ENCODE assay signal across 25 mouse cellular contexts in the genomic region with DNA sequence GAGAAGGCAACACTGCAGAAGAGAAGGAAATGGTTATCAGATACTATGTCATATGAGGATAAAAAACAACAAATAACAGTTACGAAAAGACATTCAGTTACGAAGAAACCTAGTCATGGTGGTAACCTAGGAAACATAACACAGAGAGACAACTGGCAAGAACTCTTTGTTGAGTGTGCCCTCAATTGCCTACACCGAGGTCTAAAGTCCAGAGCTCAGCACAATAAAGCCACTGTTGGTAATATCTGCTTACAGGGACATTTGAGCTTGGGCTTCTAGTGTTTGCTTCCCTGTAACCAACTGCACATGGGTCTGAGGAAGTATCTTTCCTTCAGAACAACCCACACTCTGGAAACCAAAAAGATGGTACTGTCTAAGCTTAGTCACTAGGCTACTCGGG.
DNase-seq lines count a peak whose midpoint lies in the region; ATAC-seq and TF ChIP-seq lines count a peak whose summit lies in the region.
"Had no signal": no experiment of that assay in that cellular context is flagged by ENCODE, and none has a peak within 500 bp of the region (broad histone marks: within the 10 kb centered on the region; RNA-seq: fewer than 3 reads in every experiment).

No protein-coding gene starts in this region.

- no peaks in the 10 kb centered on the region for H3K79me2 ChIP-seq in liver, adult 2 months (ENCODE audit: control insufficient read depth, insufficient read depth, low read length)

- no peak for TF ChIP-seq POLR2A in liver, adult 2 months (IDR thresholded peaks at IDR 0.05; ENCODE audit: extremely low read depth, insufficient read depth, low read length)

- peak; percentile 5 for DNase-seq in liver, adult 2 months (ENCODE audit: extremely low read depth, low read depth, low spot score)
- DNase-seq in liver, embryonic 11.5 days (ENCODE audit: low spot score) = no peak
- DNase-seq in stomach, postnatal 0 days (ENCODE audit: low spot score) = no peak
- no peak for DNase-seq in gastrocnemius, adult 18-20 months (ENCODE audit: low spot score)
- DNase-seq: adrenal gland, adult 8-10 months; adrenal gland, postnatal 25 days; cerebellum, adult 11-12 months; cerebellum, adult 8-10 months; cerebellum, postnatal 10 days; cerebellum, postnatal 36 days; forebrain, postnatal 0 days; gastrocnemius, adult 2 months; gastrocnemius, postnatal 14 days; heart, adult 11 months; heart, postnatal 10 days; heart, postnatal 36 days had no signal

- H3K36me3 ChIP-seq in liver, adult 2 months (ENCODE audit: control insufficient read depth, insufficient read depth, low read length) = no peaks in the 10 kb centered on the region
- H3K36me3 ChIP-seq in liver, embryonic 11.5 days (ENCODE audit: control insufficient read depth, insufficient read depth, low read length) = no peaks in the 10 kb centered on the region
- no peaks in the 10 kb centered on the region for H3K36me3 ChIP-seq in intestine, postnatal 0 days (ENCODE audit: control insufficient read depth, insufficient read depth)
- H3K36me3 ChIP-seq in stomach, postnatal 0 days (ENCODE audit: control insufficient read depth, insufficient read depth, low read length) = no peaks in the 10 kb centered on the region
- H3K36me3 ChIP-seq: heart, embryonic 15.5 days; hindbrain, embryonic 10.5 days; hindbrain, embryonic 13.5 days had no signal

- H3K9me3 ChIP-seq in liver, embryonic 11.5 days (ENCODE audit: control insufficient read depth, low read length) = no peaks in the 10 kb centered on the region
- H3K9me3 ChIP-seq in intestine, postnatal 0 days (ENCODE audit: control insufficient read depth) = no peaks in the 10 kb centered on the region
- no peaks in the 10 kb centered on the region for H3K9me3 ChIP-seq in stomach, postnatal 0 days (ENCODE audit: control insufficient read depth, low read length)
- H3K9me3 ChIP-seq: heart, embryonic 15.5 days; hindbrain, embryonic 10.5 days; hindbrain, embryonic 13.5 days had no signal

- TF ChIP-seq CTCF in liver, adult 2 months (IDR thresholded peaks at IDR 0.05; ENCODE audit: low read depth, low read length) = no peak
- TF ChIP-seq CTCF in intestine, postnatal 0 days (IDR thresholded peaks at IDR 0.05; ENCODE audit: low read depth) = no peak
- TF ChIP-seq CTCF in stomach, postnatal 0 days (IDR thresholded peaks at IDR 0.05; ENCODE audit: low read depth) = no peak

- no peak overlapping the region for H3K4me3 ChIP-seq in liver, adult 2 months (ENCODE audit: insufficient read depth, low read depth, low read length)
- no peak overlapping the region for H3K4me3 ChIP-seq in liver, embryonic 11.5 days (ENCODE audit: low read depth, low read length)
- H3K4me3 ChIP-seq in intestine, postnatal 0 days (ENCODE audit: low read depth, low read length) = no peak overlapping the region
- H3K4me3 ChIP-seq in stomach, postnatal 0 days (ENCODE audit: low read depth, low read length) = no peak overlapping the region
- H3K4me3 ChIP-seq: gastrocnemius, adult 2 months; heart, embryonic 15.5 days; hindbrain, embryonic 10.5 days; hindbrain, embryonic 13.5 days had no signal

- WGBS in liver, adult 2 months = 66% methylated on average over 4 of the region's 4 CpGs
- WGBS in liver, embryonic 11.5 days = 80% methylated on average over 4 of the region's 4 CpGs
- 39% methylated on average over 4 of the region's 4 CpGs for WGBS in intestine, postnatal 0 days
- WGBS in stomach, postnatal 0 days = 73% methylated on average over 4 of the region's 4 CpGs

- no peak overlapping the region for H3K9ac ChIP-seq in liver, adult 2 months (ENCODE audit: low read depth, low read length)
- H3K9ac ChIP-seq in liver, embryonic 11.5 days (ENCODE audit: low read depth, low read length) = no peak overlapping the region
- no peak overlapping the region for H3K9ac ChIP-seq in intestine, postnatal 0 days (ENCODE audit: low read depth, low read length)
- H3K9ac ChIP-seq in stomach, postnatal 0 days (ENCODE audit: low read length) = no peak overlapping the region
- H3K9ac ChIP-seq: forebrain, postnatal 0 days; heart, embryonic 15.5 days; hindbrain, embryonic 13.5 days had no signal

- no peak for ATAC-seq in liver, embryonic 11.5 days (replicated peaks; ENCODE audit: low FRiP score)
- ATAC-seq in intestine, postnatal 0 days = peak; percentile 100
- peak; percentile 80 for ATAC-seq in stomach, postnatal 0 days (ENCODE audit: low FRiP score, low TSS enrichment)
- no peak for ATAC-seq in inflammation-experienced regulatory T-cells, adult 6 months
- ATAC-seq: activated CD4-positive, CD25-positive, alpha-beta regulatory T cell, adult 4 months; forebrain, embryonic 14.5 days; forebrain, postnatal 0 days; hindbrain, embryonic 16.5 days had no signal

- TF ChIP-seq EP300 in stomach, postnatal 0 days (optimal IDR thresholded peaks at IDR 0.05) = no peak

- no peak overlapping the region for H3K4me2 ChIP-seq in liver, embryonic 11.5 days
- no peak overlapping the region for H3K4me2 ChIP-seq in intestine, postnatal 0 days (replicated peaks; ENCODE audit: low read depth)
- H3K4me2 ChIP-seq in stomach, postnatal 0 days (replicated peaks; ENCODE audit: low read depth) = no peak overlapping the region
- H3K4me2 ChIP-seq: heart, embryonic 11.5 days; heart, embryonic 15.5 days; hindbrain, embryonic 13.5 days had no signal

- no peak overlapping the region for H3K27ac ChIP-seq in liver, adult 2 months (replicated peaks; ENCODE audit: insufficient read depth, low read depth, low read length)
- no peak overlapping the region for H3K27ac ChIP-seq in liver, embryonic 11.5 days (ENCODE audit: low read depth, low read length)
- H3K27ac ChIP-seq in intestine, postnatal 0 days (ENCODE audit: low read depth, low read length) = 0 out of 2 replicates have a peak overlapping the region, but pooled peaks have one; percentile 22
- H3K27ac ChIP-seq in stomach, postnatal 0 days (replicated peaks) = no peak overlapping the region
- H3K27ac ChIP-seq: gastrocnemius, adult 2 months; heart, embryonic 15.5 days; hindbrain, embryonic 10.5 days; hindbrain, embryonic 13.5 days had no signal

- H3K27me3 ChIP-seq in liver, adult 2 months (ENCODE audit: control insufficient read depth, insufficient read depth, low read length) = no peaks in the 10 kb centered on the region
- H3K27me3 ChIP-seq in liver, embryonic 11.5 days (replicated peaks; ENCODE audit: control insufficient read depth, insufficient read depth, low read length) = no peaks in the 10 kb centered on the region
- H3K27me3 ChIP-seq in intestine, postnatal 0 days (replicated peaks; ENCODE audit: control insufficient read depth, insufficient read depth, low read length) = no peaks in the 10 kb centered on the region
- H3K27me3 ChIP-seq in stomach, postnatal 0 days (ENCODE audit: control insufficient read depth, insufficient read depth, low read length) = no peaks in the 10 kb centered on the region
- H3K27me3 ChIP-seq: heart, embryonic 15.5 days; hindbrain, embryonic 13.5 days had no signal

- H3K4me1 ChIP-seq in liver, adult 2 months (ENCODE audit: control insufficient read depth, insufficient read depth, low read length) = no peaks in the 10 kb centered on the region
- H3K4me1 ChIP-seq in liver, embryonic 11.5 days (replicated peaks; ENCODE audit: control insufficient read depth, insufficient read depth, low read length) = no peaks in the 10 kb centered on the region
- no peaks in the 10 kb centered on the region; the same call in 1 of the 2 replicates for H3K4me1 ChIP-seq in intestine, postnatal 0 days (replicated peaks; ENCODE audit: control insufficient read depth, insufficient read depth, low read length)
- no peaks in the 10 kb centered on the region for H3K4me1 ChIP-seq in stomach, postnatal 0 days (replicated peaks; ENCODE audit: control insufficient read depth, insufficient read depth)
- H3K4me1 ChIP-seq: heart, embryonic 15.5 days; hindbrain, embryonic 10.5 days had no signal

Comparison
In these comparisons a context has a peak if more than half of its experiments do, and no peak if none do; other contexts are left out.
1. ATAC-seq: peak in intestine, postnatal 0 days (single experiment) and stomach, postnatal 0 days (single experiment); none in liver, embryonic 11.5 days (single experiment) and inflammation-experienced regulatory T-cells, adult 6 months (single experiment).